Mouse (Mus musculus) adipocyte (in vitro differentiated cells): ENCODE results near the gene Gpc6.

ENCODE experiments used
- DNase-seq: peaks from one replicate; pipeline ENCODE4 v3.0.0-alpha.2; 2016; ENCODE audit warnings: low spot score

Gpc6 gene

GRCm38 (mm10) chr14:117625100-117625710 lies 700.1 kb downstream of the Gpc6 start:
- no peak for DNase-seq

GRCm38 (mm10) chr14:117634238-117634940 lies 709.3 kb downstream of the Gpc6 start:
- no peak for DNase-seq

GRCm38 (mm10) chr14:117641853-117642252 lies 716.7 kb downstream of the Gpc6 start:
- no peak for DNase-seq

- no peak for DNase-seq
Measured at GRCm38 (mm10) chr14:117643069-117643468, 718.0 kb downstream of the Gpc6 start.

- no peak for DNase-seq
Measured at GRCm38 (mm10) chr14:117648199-117648960, 723.3 kb downstream of the Gpc6 start.

- DNase-seq: no peak
Measured at GRCm38 (mm10) chr14:117650141-117650540, 725.0 kb downstream of the Gpc6 start.

GRCm38 (mm10) chr14:117651271-117651670 lies 726.2 kb downstream of the Gpc6 start:
- DNase-seq: no peak

- peak; percentile 60 for DNase-seq
Measured at GRCm38 (mm10) chr14:117651938-117652337, 726.8 kb downstream of the Gpc6 start.

- DNase-seq: no peak
Measured at GRCm38 (mm10) chr14:117655382-117655781, 730.3 kb downstream of the Gpc6 start.

GRCm38 (mm10) chr14:117659198-117659761 lies 734.2 kb downstream of the Gpc6 start:
- DNase-seq: no peak

GRCm38 (mm10) chr14:117662261-117662660 lies 737.1 kb downstream of the Gpc6 start:
- no peak for DNase-seq

- no peak for DNase-seq
Measured at GRCm38 (mm10) chr14:117664796-117665195, 739.7 kb downstream of the Gpc6 start.

- DNase-seq: no peak
Measured at GRCm38 (mm10) chr14:117666126-117666525, 741.0 kb downstream of the Gpc6 start.

GRCm38 (mm10) chr14:117673541-117673940 lies 748.4 kb downstream of the Gpc6 start:
- DNase-seq: no peak

- DNase-seq: no peak
Measured at GRCm38 (mm10) chr14:117674482-117674881, 749.4 kb downstream of the Gpc6 start.

- no peak for DNase-seq
Measured at GRCm38 (mm10) chr14:117679926-117680325, 754.8 kb downstream of the Gpc6 start.

- peak; percentile 34 for DNase-seq
Measured at GRCm38 (mm10) chr14:117681321-117681921, 756.3 kb downstream of the Gpc6 start.

GRCm38 (mm10) chr14:117683149-117683548 lies 758.0 kb downstream of the Gpc6 start:
- DNase-seq: no peak

GRCm38 (mm10) chr14:117689848-117690247 lies 764.7 kb downstream of the Gpc6 start:
- no peak for DNase-seq

- no peak for DNase-seq
Measured at GRCm38 (mm10) chr14:117695565-117695964, 770.5 kb downstream of the Gpc6 start.

GRCm38 (mm10) chr14:117700670-117701280 lies 775.7 kb downstream of the Gpc6 start:
- DNase-seq: no peak

GRCm38 (mm10) chr14:117708817-117709216 lies 783.7 kb downstream of the Gpc6 start:
- DNase-seq: no peak
